Mouse (Mus musculus) brown adipose tissue, adult 24 weeks (tissue): ENCODE results near the gene Il11ra1. TPM values are rescaled to one million over a fixed set of nuclear protein-coding genes. Genes with fewer than 3 reads are reported as not detected.
"Not testable (repeated sequence)": the region's sequence is repeated elsewhere in the genome, so short reads cannot be mapped to it uniquely, and the experiment has no call there.

Experiments
- H3K27ac ChIP-seq: fragments of 200-500 bp; replicated peaks from 2 replicates; pipeline ENCODE4 v1.5.1; 2012; ENCODE audit warnings: low read depth, mild to moderate bottlenecking, low read length
- H3K4me1 ChIP-seq: fragments of 200-500 bp; 2 replicates; pipeline ENCODE4 v1.6.1; 2012; ENCODE audit warnings: low read length, mixed read lengths; ENCODE audit not compliant: control insufficient read depth, insufficient read depth, insufficient read length
- H3K4me3 ChIP-seq: fragments of 200-500 bp; 2 replicates; pipeline ENCODE4 v1.5.1; 2012; ENCODE audit warnings: low read depth, mild to moderate bottlenecking, low read length, moderate library complexity; ENCODE audit not compliant: insufficient read depth
- polyA plus RNA-seq: library from polyadenylated mRNA; stranded (reverse); fragments of >200 nt; gene quantifications from 2 replicates; pipeline ENCODE4 v1.2.4, GENCODE M21; 2012; ENCODE audit not compliant: missing spikeins, insufficient read depth, insufficient read length

The Il11ra1 gene
- 53.3 and 56.1 TPM in 2 replicates for polyA plus RNA-seq

DNA sequence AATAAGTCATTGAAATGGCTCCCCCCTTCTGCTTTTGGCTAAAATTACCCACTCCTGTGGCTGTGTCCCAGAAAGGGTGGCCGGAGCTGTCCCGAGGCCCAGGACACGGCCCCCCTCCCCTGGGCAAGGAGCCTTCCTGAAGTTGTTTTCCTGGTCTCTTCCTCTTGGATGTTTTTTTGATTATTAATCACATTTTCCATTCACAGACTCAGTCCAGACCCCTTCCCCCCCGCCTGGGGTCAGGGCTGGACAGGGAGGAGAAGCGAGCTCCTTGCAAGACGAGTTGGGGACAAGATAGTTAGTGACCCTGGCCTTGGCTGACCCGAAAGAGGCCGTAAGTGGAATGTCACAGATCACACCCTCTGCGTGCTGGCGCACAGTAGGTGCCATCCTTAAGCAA, at the start of gene Il11ra1:
Gene Il11ra1 (plus strand): TSS at position 207 of the 400 bp plus-strand sequence.
- not testable (repeated sequence) for H3K4me1 ChIP-seq, H3K27ac ChIP-seq, H3K4me3 ChIP-seq

DNA sequence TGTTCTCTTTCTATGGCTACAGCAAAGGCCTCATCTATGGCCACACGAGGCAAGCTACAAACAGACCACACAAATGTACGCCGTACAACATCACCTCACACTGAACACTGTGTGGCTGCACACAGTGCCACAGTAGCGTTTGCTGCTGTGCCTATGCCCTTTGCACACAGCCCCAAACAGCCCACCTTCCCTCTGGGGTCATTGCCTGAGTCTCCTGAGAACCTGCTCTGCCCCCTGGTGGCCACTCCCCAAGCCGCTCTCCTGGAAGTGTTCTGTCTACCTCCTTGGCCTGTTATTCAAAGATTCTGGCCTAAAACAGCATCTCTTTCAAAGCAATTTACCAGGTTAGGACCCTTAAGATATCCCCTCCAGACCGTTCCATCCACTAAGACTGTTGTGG, 46.5 kb upstream of the Il11ra1 start:
- H3K27ac ChIP-seq, result no peak overlapping the region
- H3K4me1 ChIP-seq, result no peaks in the 10 kb centered on the region
- H3K4me3 ChIP-seq, result no peak overlapping the region

DNA sequence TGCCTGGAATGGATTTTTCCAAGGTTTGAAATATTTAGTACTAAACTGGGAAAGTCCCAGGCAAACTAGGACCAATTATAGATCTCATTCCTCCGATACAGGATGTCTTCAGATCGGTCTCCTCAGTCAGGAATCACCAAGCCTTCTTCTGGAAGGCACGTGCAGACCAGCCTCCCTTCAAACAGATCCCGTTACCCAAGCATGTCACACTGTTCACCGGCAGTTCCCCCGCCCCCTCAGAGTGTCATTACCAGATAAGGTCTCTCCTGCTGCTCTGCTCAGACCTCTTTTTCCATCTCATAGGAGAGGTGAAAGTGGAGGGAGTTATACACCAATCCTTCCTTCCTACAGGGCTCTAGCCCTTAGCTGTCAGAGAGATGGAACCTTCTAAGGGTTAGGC, 46.1 kb upstream of the Il11ra1 start:
- H3K27ac ChIP-seq, result no peak overlapping the region
- H3K4me1 ChIP-seq, result no peaks in the 10 kb centered on the region
- H3K4me3 ChIP-seq, result no peak overlapping the region

DNA sequence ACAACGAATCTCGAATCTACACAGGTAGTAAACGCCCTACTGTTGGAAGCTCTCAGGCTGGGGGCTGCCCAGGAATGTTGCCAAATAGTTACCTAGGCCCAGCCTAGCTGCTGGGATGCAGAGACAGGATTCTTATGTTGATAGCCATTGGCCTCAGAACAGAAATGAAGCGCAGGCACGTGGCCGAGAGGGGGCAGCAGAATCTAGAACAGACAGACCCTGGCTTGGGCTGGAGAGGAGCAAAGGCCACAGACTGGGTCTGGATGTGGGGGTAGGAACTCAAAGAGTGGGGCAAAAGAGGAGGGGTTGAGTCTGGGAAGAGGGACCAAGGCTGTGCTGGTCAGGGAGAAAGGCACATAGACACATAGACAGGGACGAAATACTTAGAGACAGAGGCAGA, 45.6 kb upstream of the Il11ra1 start:
- H3K27ac ChIP-seq, result no peak overlapping the region
- no peak overlapping the region for H3K4me3 ChIP-seq
- no peaks in the 10 kb centered on the region for H3K4me1 ChIP-seq

DNA sequence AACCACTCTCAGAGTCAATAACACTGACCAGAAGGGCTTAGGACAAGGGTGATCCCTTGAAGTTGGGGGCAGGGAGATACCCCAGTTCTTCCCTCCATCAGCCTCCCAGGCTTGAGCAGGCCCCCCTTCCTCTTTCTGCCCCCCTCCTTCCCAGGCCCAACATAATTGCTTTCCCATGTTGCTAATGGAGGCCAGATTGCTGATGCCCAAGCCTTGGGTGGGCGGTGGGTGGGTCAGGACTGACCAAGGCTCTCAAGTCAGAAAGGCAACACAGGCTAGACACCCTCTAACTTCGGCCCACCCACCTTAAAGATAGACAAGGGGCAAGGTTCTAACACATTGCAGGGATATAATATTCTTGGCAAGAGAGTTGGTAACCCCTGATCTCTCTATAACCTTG, 44.3 kb upstream of the Il11ra1 start:
- Histone ChIP-seq H3K4me1 (no peaks in the 10 kb centered on the region), H3K4me3 (no peak overlapping the region), H3K27ac (no peak overlapping the region)

DNA sequence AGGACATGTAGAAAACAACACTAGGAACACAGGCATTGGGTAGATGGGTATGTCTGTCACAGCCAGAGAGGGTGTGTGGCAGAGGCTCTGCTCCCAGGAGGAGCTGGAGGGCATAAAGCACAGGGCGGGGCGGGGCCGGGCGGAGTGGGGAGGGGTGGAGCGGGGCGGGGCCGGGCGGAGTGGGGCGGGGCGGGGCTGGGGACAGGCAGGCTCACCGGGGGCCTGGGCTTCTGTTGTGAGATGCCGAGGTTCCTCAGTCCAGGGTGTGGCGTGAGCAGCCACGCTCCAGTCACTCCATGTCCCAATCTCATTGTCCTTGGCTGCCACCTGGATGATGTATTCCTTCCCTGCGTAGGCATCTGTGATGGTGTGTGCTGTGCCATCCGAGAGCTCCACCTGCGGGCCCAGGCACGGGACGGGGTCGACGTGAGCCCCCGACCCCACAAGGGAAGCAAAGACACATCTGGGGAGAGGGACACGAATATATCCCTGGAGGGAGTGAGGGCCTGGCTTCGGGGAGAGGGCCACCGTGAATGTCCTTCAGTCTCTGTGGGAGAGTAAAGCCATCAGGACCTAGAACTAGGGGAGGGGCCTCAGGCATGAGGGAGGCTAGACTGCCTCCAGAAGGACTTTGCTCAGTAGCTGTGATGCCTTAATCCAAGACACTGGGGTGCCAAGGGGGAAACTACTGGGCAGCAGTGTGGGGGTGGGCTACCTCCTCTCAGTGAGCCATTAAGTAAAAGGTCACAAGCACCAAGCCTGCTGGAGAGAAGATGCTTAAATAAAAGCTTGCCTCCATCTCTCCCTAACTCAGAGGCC, 41.0 kb upstream of the Il11ra1 start:
- H3K4me3 ChIP-seq, result no peak overlapping the region

DNA sequence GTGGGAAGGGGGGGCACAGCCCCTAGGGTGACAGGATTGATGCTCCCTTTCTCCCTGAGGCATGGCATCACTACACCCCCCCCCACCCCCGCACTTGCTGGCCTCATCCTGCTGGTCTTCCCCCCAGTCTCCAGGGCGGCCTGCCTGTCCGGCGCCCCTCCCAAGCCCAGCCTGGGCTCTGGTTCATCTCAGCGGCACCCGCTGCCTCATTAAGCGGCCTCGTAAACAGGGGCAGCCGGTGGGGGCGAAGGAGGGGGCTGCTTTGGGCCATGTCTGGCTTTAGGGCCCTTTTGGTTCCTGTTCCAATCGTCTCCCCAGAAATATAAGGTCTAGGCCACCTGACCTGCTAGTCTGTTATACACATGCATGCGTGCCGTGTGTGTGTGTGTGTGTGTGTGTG, 40.2 kb upstream of the Il11ra1 start:
- no peak overlapping the region for H3K4me3 ChIP-seq
- H3K27ac ChIP-seq, result no peak overlapping the region
- H3K4me1 ChIP-seq, result no peaks in the 10 kb centered on the region; the same call in 1 of the 2 replicates

More for the DNA sequence above, 41.0 kb upstream of the Il11ra1 start:
- Histone ChIP-seq H3K4me1 (no peaks in the 10 kb centered on the region), H3K27ac (no peak overlapping the region)

DNA sequence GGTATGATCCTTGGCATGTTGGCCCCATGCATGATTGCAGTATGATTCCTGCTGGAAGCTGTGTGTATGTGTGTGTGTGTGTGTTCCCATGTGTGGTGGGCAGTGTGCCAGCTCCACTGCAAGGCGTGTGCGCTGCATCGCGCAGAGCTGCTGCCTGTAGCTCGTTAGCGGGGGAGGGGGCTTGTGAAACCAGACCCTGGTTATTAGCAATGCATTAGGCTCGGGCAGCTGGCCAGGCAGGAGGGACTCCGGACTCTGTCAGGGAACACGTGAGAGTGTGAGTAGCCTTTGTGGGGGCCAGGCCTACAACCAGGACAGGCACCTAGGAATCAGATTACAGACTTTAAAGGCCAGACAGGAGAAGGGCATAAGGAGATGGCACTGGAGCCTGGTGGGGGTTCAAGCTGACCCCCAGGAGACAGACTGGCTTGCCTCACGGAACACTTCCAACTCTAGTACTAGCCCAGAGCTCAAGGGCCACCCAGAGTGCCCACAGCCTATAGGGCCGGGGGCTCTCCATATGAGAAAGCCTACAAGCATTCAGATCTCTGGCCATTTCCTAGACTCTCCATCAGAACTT, 38.8 kb upstream of the Il11ra1 start:
- no peaks in the 10 kb centered on the region; the same call in 1 of the 2 replicates for H3K4me1 ChIP-seq
- H3K4me3 ChIP-seq, result no peak overlapping the region
- H3K27ac ChIP-seq, result no peak overlapping the region

DNA sequence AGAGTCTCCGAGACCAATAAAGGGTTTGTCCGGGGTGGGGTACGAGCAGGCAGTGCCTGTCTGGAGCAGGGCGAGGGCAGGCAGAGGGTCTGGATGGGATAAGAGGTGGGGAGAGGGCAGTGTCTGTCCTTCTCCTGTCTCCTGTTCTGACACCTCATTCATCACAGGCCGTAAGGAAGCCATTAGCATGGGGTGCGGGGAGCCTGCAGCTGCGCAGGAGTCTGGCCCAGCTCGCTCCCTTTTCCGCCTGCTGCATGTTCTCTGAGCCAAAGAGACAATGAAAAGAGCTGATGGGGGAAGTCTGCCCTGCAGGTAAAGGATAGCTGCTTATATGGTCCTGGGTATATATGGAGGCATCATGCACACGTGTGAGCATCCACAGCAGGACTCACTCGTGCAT, 37.1 kb upstream of the Il11ra1 start:
- Histone ChIP-seq H3K4me3 (no peak overlapping the region), H3K4me1 (no peaks in the 10 kb centered on the region; the same call in 1 of the 2 replicates), H3K27ac (no peak overlapping the region)

DNA sequence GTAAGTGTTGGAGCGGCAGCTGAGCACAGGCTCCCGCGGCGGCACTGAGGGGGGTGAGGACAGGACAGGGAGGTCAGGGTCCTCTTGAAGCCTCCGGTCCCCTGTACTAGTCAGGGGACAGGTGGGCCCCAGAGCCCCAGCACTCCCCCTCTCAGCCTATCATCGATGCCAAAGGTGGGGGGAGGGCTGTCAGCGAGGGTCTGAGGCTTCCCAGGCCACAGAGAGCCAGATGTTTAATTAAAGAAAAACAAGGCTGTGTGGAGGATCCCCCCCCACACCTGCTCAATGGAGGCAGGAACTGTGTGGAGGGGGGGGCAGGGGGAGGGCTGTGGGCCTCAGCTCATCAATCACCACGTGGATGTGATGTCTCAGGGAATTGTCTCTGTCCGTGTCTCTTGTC, 36.2 kb upstream of the Il11ra1 start:
- H3K4me1 ChIP-seq, result no peaks in the 10 kb centered on the region; the same call in 1 of the 2 replicates
- H3K27ac ChIP-seq, result no peak overlapping the region
- no peak overlapping the region for H3K4me3 ChIP-seq

DNA sequence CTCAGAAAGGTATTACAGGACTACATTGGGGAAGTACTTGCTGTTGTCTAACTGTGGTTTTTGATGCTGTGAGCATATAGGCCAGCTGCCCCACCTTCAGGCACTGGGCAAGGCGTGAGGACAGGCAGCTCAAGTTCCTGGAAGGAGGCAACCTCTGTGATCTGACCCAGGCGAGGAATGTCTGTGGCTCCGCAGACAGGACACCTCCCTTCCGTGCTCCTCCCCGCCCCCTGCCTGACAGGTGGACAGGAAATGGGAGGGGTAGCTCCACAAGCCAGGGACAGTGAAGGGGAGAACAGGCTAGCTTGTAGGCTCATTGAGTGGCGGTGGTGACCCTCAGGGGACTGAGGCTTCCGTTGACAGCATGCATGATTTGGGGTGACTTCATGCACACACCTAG, 35.3 kb upstream of the Il11ra1 start:
- H3K4me1 ChIP-seq, result no peaks in the 10 kb centered on the region; the same call in 1 of the 2 replicates
- no peak overlapping the region for H3K27ac ChIP-seq
- no peak overlapping the region for H3K4me3 ChIP-seq

DNA sequence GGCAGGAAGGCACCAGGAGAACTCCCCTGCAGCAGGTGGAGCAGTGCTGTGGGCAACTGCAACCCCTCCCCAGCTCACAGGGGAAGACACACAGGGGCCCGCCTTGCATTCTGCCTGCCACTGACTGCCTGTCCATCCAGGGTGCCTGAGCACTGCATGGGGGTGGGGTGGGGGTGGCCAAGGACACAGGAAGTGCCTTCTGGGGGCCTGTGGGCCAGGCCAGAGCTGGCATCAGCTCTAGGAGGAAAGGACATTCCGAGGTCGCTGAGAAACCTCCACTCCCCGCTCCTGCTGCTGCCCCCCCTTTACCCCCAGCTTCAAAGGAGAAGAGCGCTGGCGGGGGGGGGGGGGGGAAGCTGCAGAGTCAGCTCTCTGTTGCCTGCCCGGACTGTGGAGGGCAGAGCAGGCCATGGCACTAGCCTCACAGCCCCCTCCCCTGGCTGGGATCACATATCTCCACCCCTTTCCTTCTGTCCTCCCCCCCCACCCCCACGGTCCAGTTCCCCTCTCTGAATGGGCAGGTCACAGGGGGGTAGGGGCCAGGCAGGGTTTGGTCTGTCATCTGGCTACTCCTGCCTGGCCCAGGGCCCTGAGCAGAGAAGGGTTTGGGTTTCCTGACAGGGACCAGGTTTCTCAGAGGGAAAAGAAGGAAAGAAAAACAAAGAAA, 34.6 kb upstream of the Il11ra1 start:
- Histone ChIP-seq H3K27ac (no peak overlapping the region), H3K4me3 (no peak overlapping the region), H3K4me1 (no peaks in the 10 kb centered on the region; the same call in 1 of the 2 replicates)

DNA sequence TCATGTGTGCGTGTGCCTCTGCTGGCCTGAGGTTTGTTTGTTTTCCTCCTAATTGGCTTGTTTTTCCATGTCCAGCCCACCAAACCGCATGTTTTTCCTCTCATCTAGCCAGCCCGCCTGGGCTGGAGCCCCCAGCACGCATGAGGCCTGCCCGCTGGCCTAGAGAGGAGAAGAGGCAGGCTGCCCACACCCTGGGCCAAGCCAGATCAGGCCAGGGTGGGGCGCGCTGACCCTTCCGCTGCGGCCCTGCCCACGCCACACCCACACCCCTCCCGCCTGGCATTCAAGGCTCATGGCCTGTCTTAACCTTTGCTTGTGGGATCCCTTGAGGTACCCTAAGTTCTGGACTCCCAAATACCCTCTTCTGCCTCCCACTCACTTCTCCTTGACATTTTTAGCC, 33.1 kb upstream of the Il11ra1 start:
- Histone ChIP-seq H3K4me1 (no peaks in the 10 kb centered on the region; the same call in 1 of the 2 replicates), H3K27ac (no peak overlapping the region), H3K4me3 (no peak overlapping the region)

DNA sequence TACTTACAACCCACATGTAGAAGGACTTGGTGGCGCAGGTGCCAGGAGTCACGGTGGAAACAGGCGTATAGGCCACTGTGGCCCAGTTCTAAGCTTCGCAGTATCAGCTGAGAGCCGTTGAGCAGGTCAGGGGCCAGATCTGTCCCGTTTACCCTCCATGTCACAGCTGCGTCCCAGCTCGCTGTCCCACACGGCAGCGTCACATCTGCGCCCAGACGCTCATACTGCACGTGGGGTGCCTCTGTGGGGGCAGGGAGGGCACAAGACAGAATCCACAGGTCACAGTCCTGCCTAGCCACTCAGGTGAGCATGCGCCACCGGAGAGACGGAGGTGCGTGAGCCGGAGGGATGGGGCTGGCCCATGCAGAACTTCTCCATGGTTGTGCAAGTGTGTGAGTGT, 29.0 kb upstream of the Il11ra1 start:
- H3K27ac ChIP-seq, result no peak overlapping the region

DNA sequence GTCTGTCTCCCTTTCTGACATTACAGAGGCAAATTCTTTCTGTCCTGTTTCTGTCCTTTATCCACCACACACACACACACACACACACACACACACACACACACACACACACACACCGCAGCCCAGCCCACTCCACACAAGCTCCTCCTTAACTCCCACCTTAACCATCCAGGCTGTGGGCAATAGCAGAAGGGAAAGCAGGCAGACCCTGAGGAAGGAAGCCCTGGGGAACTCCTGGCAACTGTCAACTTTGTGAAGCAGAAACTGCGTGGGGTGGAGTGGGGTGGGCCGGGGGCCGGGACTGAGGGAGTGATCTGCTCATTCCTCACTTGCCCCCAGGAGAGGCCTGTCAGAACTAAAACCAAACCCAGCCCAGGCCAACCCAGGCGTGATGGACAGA, 28.3 kb upstream of the Il11ra1 start:
- no peak overlapping the region for H3K27ac ChIP-seq
- H3K4me3 ChIP-seq, result no peak overlapping the region
- H3K4me1 ChIP-seq, result no peaks in the 10 kb centered on the region

More for the DNA sequence above, 29.0 kb upstream of the Il11ra1 start:
- no peak overlapping the region for H3K4me3 ChIP-seq
- H3K4me1 ChIP-seq, result no peaks in the 10 kb centered on the region
